Mouse (Mus musculus): ENCODE results near the gene Fzd2. TPM values are rescaled to one million over a fixed set of nuclear protein-coding genes. Genes with fewer than 3 reads are reported as not detected.
"Not testable (repeated sequence)": the region's sequence is repeated elsewhere in the genome, so short reads cannot be mapped to it uniquely, and the experiment has no call there.

The Fzd2 gene
- polyA plus RNA-seq, 2 experiments = 0.28 to 1.1 TPM

- H3K27ac ChIP-seq = no peak overlapping the region
- 90% methylated on average over 3 of the region's 5 CpGs for WGBS (ENCODE audit: insufficient replicate concordance)
- ATAC-seq (ENCODE audit: insufficient read depth) = no peak
Observed at GRCm38 (mm10) chr11:102558704-102559103, 45.5 kb upstream of the Fzd2 start.

GRCm38 (mm10) chr11:102564952-102565671 lies 39.1 kb upstream of the Fzd2 start:
- peaks cover 11 to 12% of the 10 kb centered on the region in 2 experiments for H3K4me1 ChIP-seq (replicated peaks; ENCODE audit: control insufficient read depth in 2 of 2, insufficient read depth in 2 of 2, low read length in 1 of 2)
- not testable (repeated sequence) for H3K27me3 ChIP-seq (ENCODE audit: control insufficient read depth, insufficient read depth, low read length); DNase-seq (ENCODE audit: low read depth in 3 of 3, low spot score in 3 of 3); H3K9me3 ChIP-seq (ENCODE audit: control insufficient read depth, low read length); H3K36me3 ChIP-seq (replicated peaks; ENCODE audit: control insufficient read depth, insufficient read depth, low read depth)
- ATAC-seq (ENCODE audit: insufficient read depth) = peak; percentile 84
- H3K9ac ChIP-seq (replicated peaks) = peak overlapping the region; percentile 50
- H3K4me2 ChIP-seq (ENCODE audit: low read depth) = peak overlapping the region; percentile 54
- 38% methylated on average over 14 of the region's 14 CpGs for WGBS (ENCODE audit: insufficient replicate concordance)
- peak overlapping the region; percentile 79 for H3K27ac ChIP-seq
- peak overlapping the region in 1 of 2 experiments; percentile 24; a peak in 3 of 4 replicates for H3K4me3 ChIP-seq (ENCODE audit: insufficient read depth in 1 of 2, low read depth in 2 of 2, low read length in 2 of 2)

More at GRCm38 (mm10) chr11:102558704-102559103, 45.5 kb upstream of the Fzd2 start:
- Histone ChIP-seq H3K4me1 (replicated peaks; ENCODE audit: control insufficient read depth in 2 of 2, insufficient read depth in 2 of 2, low read length in 1 of 2) (peaks cover 9% of the 10 kb centered on the region in 2 experiments), H3K4me2 (ENCODE audit: low read depth) (no peak overlapping the region), H3K4me3 (ENCODE audit: insufficient read depth in 1 of 2, low read depth in 2 of 2, low read length in 2 of 2) (no peak overlapping the region), H3K27me3 (ENCODE audit: control insufficient read depth, insufficient read depth, low read length) (no peaks in the 10 kb centered on the region), H3K9me3 (ENCODE audit: control insufficient read depth, low read length) (no peaks in the 10 kb centered on the region), H3K36me3 (replicated peaks; ENCODE audit: control insufficient read depth, insufficient read depth, low read depth) (no peaks in the 10 kb centered on the region), H3K9ac (replicated peaks) (no peak overlapping the region)
- DNase-seq (ENCODE audit: low read depth in 3 of 3, low spot score in 3 of 3) = no peak
- TF ChIP-seq EP300 (IDR thresholded peaks at IDR 0.05; ENCODE audit: low read depth) (no peak), CTCF (IDR thresholded peaks at IDR 0.05; ENCODE audit: low read depth) (no peak)

GRCm38 (mm10) chr11:102565741-102566140 lies 38.5 kb upstream of the Fzd2 start:
- DNase-seq (ENCODE audit: low read depth in 3 of 3, low spot score in 3 of 3) (no peak), ATAC-seq (ENCODE audit: insufficient read depth) (peak; percentile 72; the same call in 1 of the 2 replicates)
- peak overlapping the region; percentile 50 for H3K9ac ChIP-seq (replicated peaks)
- peak overlapping the region; percentile 79 for H3K27ac ChIP-seq
- H3K4me1 ChIP-seq (replicated peaks; ENCODE audit: control insufficient read depth in 2 of 2, insufficient read depth in 2 of 2, low read length in 1 of 2) = peaks cover 11 to 12% of the 10 kb centered on the region in 2 experiments
- no peak for TF ChIP-seq EP300 (IDR thresholded peaks at IDR 0.05; ENCODE audit: low read depth)
- TF ChIP-seq CTCF (IDR thresholded peaks at IDR 0.05; ENCODE audit: low read depth) = no peak
- no peak overlapping the region; a peak in 2 of 4 replicates for H3K4me3 ChIP-seq (ENCODE audit: insufficient read depth in 1 of 2, low read depth in 2 of 2, low read length in 2 of 2)
- no peaks in the 10 kb centered on the region for H3K9me3 ChIP-seq (ENCODE audit: control insufficient read depth, low read length)
- H3K27me3 ChIP-seq (ENCODE audit: control insufficient read depth, insufficient read depth, low read length) = no peaks in the 10 kb centered on the region
- no peaks in the 10 kb centered on the region for H3K36me3 ChIP-seq (replicated peaks; ENCODE audit: control insufficient read depth, insufficient read depth, low read depth)
- peak overlapping the region; percentile 54 for H3K4me2 ChIP-seq (ENCODE audit: low read depth)

- peaks cover 11 to 12% of the 10 kb centered on the region in 2 experiments for H3K4me1 ChIP-seq (replicated peaks; ENCODE audit: control insufficient read depth in 2 of 2, insufficient read depth in 2 of 2, low read length in 1 of 2)
- ATAC-seq (ENCODE audit: insufficient read depth) (no peak), DNase-seq (ENCODE audit: low read depth in 3 of 3, low spot score in 3 of 3) (no peak)
- no peak overlapping the region for H3K4me3 ChIP-seq (ENCODE audit: insufficient read depth in 1 of 2, low read depth in 2 of 2, low read length in 2 of 2)
- H3K27me3 ChIP-seq (ENCODE audit: control insufficient read depth, insufficient read depth, low read length) = no peaks in the 10 kb centered on the region
- no peaks in the 10 kb centered on the region for H3K9me3 ChIP-seq (ENCODE audit: control insufficient read depth, low read length)
- no peaks in the 10 kb centered on the region for H3K36me3 ChIP-seq (replicated peaks; ENCODE audit: control insufficient read depth, insufficient read depth, low read depth)
- no peak overlapping the region for H3K27ac ChIP-seq
- TF ChIP-seq EP300 (IDR thresholded peaks at IDR 0.05; ENCODE audit: low read depth) = no peak
- TF ChIP-seq CTCF (IDR thresholded peaks at IDR 0.05; ENCODE audit: low read depth) = no peak
- H3K4me2 ChIP-seq (ENCODE audit: low read depth) = no peak overlapping the region; the same call in 1 of the 2 replicates
- WGBS (ENCODE audit: insufficient replicate concordance) = 93% methylated on average over 1 of the region's 1 CpGs
- no peak overlapping the region for H3K9ac ChIP-seq (replicated peaks)
Observed at GRCm38 (mm10) chr11:102566290-102566689, 37.9 kb upstream of the Fzd2 start.

GRCm38 (mm10) chr11:102567157-102567556 lies 37.0 kb upstream of the Fzd2 start:
- TF ChIP-seq EP300 (IDR thresholded peaks at IDR 0.05; ENCODE audit: low read depth) = no peak
- no peak overlapping the region for H3K4me2 ChIP-seq (ENCODE audit: low read depth)
- no peak for ATAC-seq (ENCODE audit: insufficient read depth)

More at GRCm38 (mm10) chr11:102567157-102567556, 37.0 kb upstream of the Fzd2 start:
- no peaks in the 10 kb centered on the region for H3K36me3 ChIP-seq (replicated peaks; ENCODE audit: control insufficient read depth, insufficient read depth, low read depth)
- H3K27me3 ChIP-seq (ENCODE audit: control insufficient read depth, insufficient read depth, low read length) = no peaks in the 10 kb centered on the region
- no peaks in the 10 kb centered on the region for H3K9me3 ChIP-seq (ENCODE audit: control insufficient read depth, low read length)
- H3K27ac ChIP-seq = no peak overlapping the region
- H3K9ac ChIP-seq (replicated peaks) = no peak overlapping the region
- WGBS (ENCODE audit: insufficient replicate concordance) = 74% methylated on average over 6 of the region's 6 CpGs
- H3K4me3 ChIP-seq (ENCODE audit: insufficient read depth in 1 of 2, low read depth in 2 of 2, low read length in 2 of 2) = no peak overlapping the region
- no peak for DNase-seq (ENCODE audit: low read depth in 3 of 3, low spot score in 3 of 3)
- peaks cover 11 to 12% of the 10 kb centered on the region in 2 experiments for H3K4me1 ChIP-seq (replicated peaks; ENCODE audit: control insufficient read depth in 2 of 2, insufficient read depth in 2 of 2, low read length in 1 of 2)

All from liver, embryonic 14.5 days (tissue).